16 mouse cellular contexts compared by ENCODE assay signal in genomic region chr2:30875096-30875495, GRCm38 (mm10). TPM values are rescaled to one million over a fixed set of nuclear protein-coding genes. Genes with fewer than 3 reads are reported as not detected.
DNase-seq lines count a peak whose midpoint lies in the region; ATAC-seq and TF ChIP-seq lines count a peak whose summit lies in the region.
"Had no signal": no experiment of that assay in that cellular context is flagged by ENCODE, and none has a peak within 500 bp of the region (broad histone marks: within the 10 kb centered on the region; RNA-seq: fewer than 3 reads in every experiment).

No protein-coding gene starts in this region.

- no peaks in the 10 kb centered on the region for H3K27me3 ChIP-seq in heart, embryonic 15.5 days
- H3K27me3 ChIP-seq in heart, adult 2 months (ENCODE audit: control insufficient read depth, insufficient read depth, low read length), result no peaks in the 10 kb centered on the region
- 0 out of 2 replicates have a peak, but pooled peaks cover 3% of the 10 kb centered on the region for H3K27me3 ChIP-seq in E14TG2a.4 (ENCODE audit: insufficient read depth, low read length)
- H3K27me3 ChIP-seq in limb, embryonic 10.5 days (ENCODE audit: low read depth, poor library complexity, severe bottlenecking), result no peaks in the 10 kb centered on the region
- H3K27me3 ChIP-seq: intestine, embryonic 15.5 days; liver, embryonic 15.5 days had no signal

- no peak overlapping the region for H3K9ac ChIP-seq in heart, embryonic 15.5 days
- H3K9ac ChIP-seq in heart, adult 2 months (ENCODE audit: low read depth, low read length), result no peak overlapping the region
- H3K9ac ChIP-seq: intestine, embryonic 15.5 days; liver, embryonic 15.5 days had no signal

- no peak for TF ChIP-seq POLR2A in heart, adult 2 months (IDR thresholded peaks at IDR 0.05; ENCODE audit: insufficient read depth, low read depth, low read length)

- H3K4me2 ChIP-seq in heart, embryonic 15.5 days, result no peak overlapping the region
- H3K4me2 ChIP-seq: intestine, embryonic 15.5 days; liver, embryonic 15.5 days had no signal

- intact Hi-C loops in heart, adult 2 months (cut with DNase I), result no loop called here

- peak overlapping the region; percentile 25; the same call in 1 of the 2 replicates for H3K27ac ChIP-seq in heart, embryonic 15.5 days
- no peak overlapping the region for H3K27ac ChIP-seq in heart, adult 2 months
- H3K27ac ChIP-seq in limb, embryonic 10.5 days, result peak overlapping the region; percentile 83
- H3K27ac ChIP-seq: intestine, embryonic 15.5 days; kidney, postnatal 0 days; liver, embryonic 15.5 days had no signal

- WGBS in heart, embryonic 15.5 days, result 73% methylated on average over 7 of the region's 7 CpGs
- WGBS in heart, adult 2 months, result 78% methylated on average over 7 of the region's 7 CpGs
- 71% methylated on average over 7 of the region's 7 CpGs for WGBS in limb, embryonic 10.5 days

- no peaks in the 10 kb centered on the region for H3K9me3 ChIP-seq in heart, embryonic 15.5 days (replicated peaks)
- H3K9me3 ChIP-seq in E14TG2a.4 (ENCODE audit: low read length), result no peaks in the 10 kb centered on the region
- no peaks in the 10 kb centered on the region for H3K9me3 ChIP-seq in limb, embryonic 10.5 days (replicated peaks)
- H3K9me3 ChIP-seq: intestine, embryonic 15.5 days; liver, embryonic 15.5 days had no signal

- H3K4me1 ChIP-seq in heart, embryonic 15.5 days (replicated peaks), result peaks cover 41% of the 10 kb centered on the region
- H3K4me1 ChIP-seq in heart, adult 2 months (ENCODE audit: control insufficient read depth, insufficient read depth, low read length), result no peaks in the 10 kb centered on the region
- H3K4me1 ChIP-seq in E14TG2a.4 (replicated peaks; ENCODE audit: low read depth, low read length), result peaks cover 87% of the 10 kb centered on the region
- peaks cover 75% of the 10 kb centered on the region for H3K4me1 ChIP-seq in limb, embryonic 10.5 days
- H3K4me1 ChIP-seq: intestine, embryonic 15.5 days; liver, embryonic 15.5 days; megakaryocyte, embryonic 14.5 days had no signal

- TF ChIP-seq CTCF in heart, adult 2 months (IDR thresholded peaks at IDR 0.05), result no peak
- no peak for TF ChIP-seq CTCF in E14TG2a.4 (conservative IDR thresholded peaks at IDR 0.05; ENCODE audit: low read length)

- H3K79me2 ChIP-seq in heart, adult 2 months (replicated peaks; ENCODE audit: control insufficient read depth, insufficient read depth, low read length), result no peaks in the 10 kb centered on the region

- no peak for TF ChIP-seq EP300 in heart, adult 2 months (IDR thresholded peaks at IDR 0.05; ENCODE audit: insufficient read depth, low read depth, low read length)

- H3K4me3 ChIP-seq in heart, embryonic 15.5 days, result no peak overlapping the region
- H3K4me3 ChIP-seq in heart, adult 2 months, result no peak overlapping the region
- 0 out of 2 replicates have a peak overlapping the region, but pooled peaks have one; percentile 13 for H3K4me3 ChIP-seq in E14TG2a.4 (replicated peaks; ENCODE audit: low read length)
- peak overlapping the region; percentile 0; the same call in 1 of the 2 replicates for H3K4me3 ChIP-seq in limb, embryonic 10.5 days
- H3K4me3 ChIP-seq: intestine, embryonic 15.5 days; liver, embryonic 15.5 days; megakaryocyte, embryonic 14.5 days had no signal

- no peaks in the 10 kb centered on the region; the same call in 1 of the 2 replicates for H3K36me3 ChIP-seq in heart, embryonic 15.5 days
- no peaks in the 10 kb centered on the region for H3K36me3 ChIP-seq in heart, adult 2 months (ENCODE audit: control insufficient read depth, insufficient read depth, low read length)
- H3K36me3 ChIP-seq in E14TG2a.4 (ENCODE audit: insufficient read depth, low read length), result no peaks in the 10 kb centered on the region
- H3K36me3 ChIP-seq in limb, embryonic 10.5 days, result peaks cover 32% of the 10 kb centered on the region
- H3K36me3 ChIP-seq: G1E; intestine, embryonic 15.5 days; liver, embryonic 15.5 days had no signal

- no peak for ATAC-seq in heart, embryonic 15.5 days (replicated peaks; ENCODE audit: insufficient number of reproducible peaks, insufficient read depth, low FRiP score, low read depth)
- ATAC-seq: intestine, embryonic 15.5 days had no signal

- no peak for DNase-seq in heart, adult 2 months
- peak; percentile 33 for DNase-seq in NIH3T3 (ENCODE audit: low read depth)
- DNase-seq in limb, embryonic 10.5 days (ENCODE audit: low spot score), result no peak
- no peak for DNase-seq in ovary, postnatal 14 days (ENCODE audit: low spot score)
- no peak for DNase-seq in kidney, adult 18-20 months
- DNase-seq: cerebellum, adult 9-11 months; heart, adult 11 months; heart, postnatal 36 days; layer of hippocampus, postnatal 36 days had no signal

RNA-seq across cellular contexts. Expression of gene Prrx2, which starts 40.3 kb away (rescaled TPM):
- 14.1 and 20.1 TPM in 2 replicates for polyA plus RNA-seq in heart, embryonic 15.5 days (2015; fragmentation: Nextera tagmentation; extraction: Ambion mirVana)
- total RNA-seq in heart, adult 2 months (2021), result under 1 TPM; 0.75 to 0.84 TPM
- 1.6 and 2.4 TPM in 2 replicates for polyA plus RNA-seq in heart, adult 2 months (2012; rRNA removed)
- polyA plus RNA-seq in limb, embryonic 10.5 days (2016; fragmentation: Nextera tagmentation; extraction: Ambion mirVana), result 111 and 140 TPM in 2 replicates
- total RNA-seq: G1E had no signal
- polyA plus RNA-seq: G1E; liver, embryonic 15.5 days had no signal

RNA-seq across cellular contexts. Expression of gene Asb6, which starts 45.0 kb away (rescaled TPM):
- 17.2 and 22.4 TPM in 2 replicates for polyA plus RNA-seq in heart, embryonic 15.5 days (2015; fragmentation: Nextera tagmentation; extraction: Ambion mirVana)
- total RNA-seq in heart, adult 2 months (2021), result 1 to 10 TPM; 7.8 to 8.1 TPM
- 12.8 and 13.6 TPM in 2 replicates for polyA plus RNA-seq in heart, adult 2 months (2012; rRNA removed)
- 59.4 and 61.3 TPM in 2 replicates for polyA plus RNA-seq in limb, embryonic 10.5 days (2016; fragmentation: Nextera tagmentation; extraction: Ambion mirVana)

RNA-seq across cellular contexts. Expression of gene Ptges, which starts 54.6 kb away (rescaled TPM):
- polyA plus RNA-seq in heart, embryonic 15.5 days (2015; fragmentation: Nextera tagmentation; extraction: Ambion mirVana), result 2.6 and 4.4 TPM in 2 replicates
- 1 to 10 TPM; 2.5 to 2.8 TPM for total RNA-seq in heart, adult 2 months (2021)
- 4.8 and 6.6 TPM in 2 replicates for polyA plus RNA-seq in heart, adult 2 months (2012; rRNA removed)
- polyA plus RNA-seq in limb, embryonic 10.5 days (2016; fragmentation: Nextera tagmentation; extraction: Ambion mirVana), result 10.1 and 11.8 TPM in 2 replicates
- polyA plus RNA-seq: G1E had no signal

Comparison
In these comparisons a context has a peak if more than half of its experiments do, and no peak if none do; other contexts are left out.
1. H3K4me3 ChIP-seq: peak in E14TG2a.4 (single experiment) and limb, embryonic 10.5 days (single experiment); none in heart, embryonic 15.5 days (single experiment) and heart, adult 2 months (single experiment).